Mouse (Mus musculus): ENCODE results near the gene Rassf2. TPM values are rescaled to one million over a fixed set of nuclear protein-coding genes. Genes with fewer than 3 reads are reported as not detected.

Rassf2 gene
- polyA plus RNA-seq, 1 experiment, result 0.94 TPM

DNA sequence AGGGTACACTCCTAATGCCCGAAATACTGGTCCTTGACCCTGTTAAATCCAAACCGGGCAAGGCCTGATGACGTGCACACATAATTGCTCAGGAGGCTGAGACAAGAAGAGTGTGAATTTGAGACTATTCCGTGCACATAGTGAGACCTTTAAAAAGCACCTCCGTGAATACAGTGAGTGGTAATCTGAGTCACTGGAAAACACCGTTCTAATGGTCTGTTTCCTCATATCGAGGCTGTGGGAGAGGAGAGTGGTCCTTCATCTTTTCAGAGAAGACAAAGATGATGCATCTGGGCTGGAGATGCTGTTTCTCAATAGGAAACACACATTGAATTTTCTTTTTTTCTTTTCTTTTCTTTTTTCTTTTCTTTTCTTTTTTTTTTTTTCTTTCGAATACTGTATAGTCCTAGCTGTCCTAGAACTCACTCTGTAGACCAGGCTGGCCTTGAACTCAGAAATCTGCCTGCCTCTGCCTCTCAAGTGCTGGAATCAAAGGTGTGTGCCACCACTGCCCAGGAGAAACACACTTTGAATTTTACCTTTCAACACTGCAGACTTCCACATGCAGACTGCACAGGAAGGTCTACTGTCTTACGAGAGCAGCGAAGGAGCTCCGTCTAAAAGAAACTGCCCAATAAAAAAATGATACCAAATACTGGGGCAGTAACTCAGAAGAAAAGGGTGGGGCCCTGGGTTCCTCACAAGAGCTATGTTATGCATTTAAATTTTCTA is 1.5 kb upstream of the Rassf2 start:
- Histone ChIP-seq H3ac (ENCODE audit: control insufficient read depth, insufficient read length, low read depth) (no peak overlapping the region), H3K27me3 (ENCODE audit: control insufficient read depth, insufficient read depth, insufficient read length) (no peaks in the 10 kb centered on the region), H3K4me3 (ENCODE audit: insufficient read depth, poor library complexity, severe bottlenecking) (no peak overlapping the region), H3K79me2 (ENCODE audit: control insufficient read depth, insufficient read depth) (no peaks in the 10 kb centered on the region), H3K79me3 (ENCODE audit: low read depth) (no peaks in the 10 kb centered on the region), H3K36me3 (ENCODE audit: control insufficient read depth, insufficient read depth) (no peaks in the 10 kb centered on the region)
- no peak for TF ChIP-seq CEBPB (IDR thresholded peaks at IDR 0.05; ENCODE audit: low read depth)
- no peak for TF ChIP-seq MYOD1 (IDR thresholded peaks at IDR 0.05; ENCODE audit: control insufficient read depth, insufficient read length, low read depth)
- TF ChIP-seq FOSL1 (IDR thresholded peaks at IDR 0.05; ENCODE audit: insufficient read depth, low read length, poor library complexity, severe bottlenecking), result no peak
- TF ChIP-seq USF1 (IDR thresholded peaks at IDR 0.05; ENCODE audit: low read depth), result no peak
- no peak for TF ChIP-seq CTCF (IDR thresholded peaks at IDR 0.05; ENCODE audit: control insufficient read depth, insufficient read depth, insufficient read length)
- no peak for TF ChIP-seq MAX (IDR thresholded peaks at IDR 0.05)
- TF ChIP-seq MYOG (IDR thresholded peaks at IDR 0.05; ENCODE audit: control insufficient read depth, extremely low read depth, insufficient read length), result no peak

DNA sequence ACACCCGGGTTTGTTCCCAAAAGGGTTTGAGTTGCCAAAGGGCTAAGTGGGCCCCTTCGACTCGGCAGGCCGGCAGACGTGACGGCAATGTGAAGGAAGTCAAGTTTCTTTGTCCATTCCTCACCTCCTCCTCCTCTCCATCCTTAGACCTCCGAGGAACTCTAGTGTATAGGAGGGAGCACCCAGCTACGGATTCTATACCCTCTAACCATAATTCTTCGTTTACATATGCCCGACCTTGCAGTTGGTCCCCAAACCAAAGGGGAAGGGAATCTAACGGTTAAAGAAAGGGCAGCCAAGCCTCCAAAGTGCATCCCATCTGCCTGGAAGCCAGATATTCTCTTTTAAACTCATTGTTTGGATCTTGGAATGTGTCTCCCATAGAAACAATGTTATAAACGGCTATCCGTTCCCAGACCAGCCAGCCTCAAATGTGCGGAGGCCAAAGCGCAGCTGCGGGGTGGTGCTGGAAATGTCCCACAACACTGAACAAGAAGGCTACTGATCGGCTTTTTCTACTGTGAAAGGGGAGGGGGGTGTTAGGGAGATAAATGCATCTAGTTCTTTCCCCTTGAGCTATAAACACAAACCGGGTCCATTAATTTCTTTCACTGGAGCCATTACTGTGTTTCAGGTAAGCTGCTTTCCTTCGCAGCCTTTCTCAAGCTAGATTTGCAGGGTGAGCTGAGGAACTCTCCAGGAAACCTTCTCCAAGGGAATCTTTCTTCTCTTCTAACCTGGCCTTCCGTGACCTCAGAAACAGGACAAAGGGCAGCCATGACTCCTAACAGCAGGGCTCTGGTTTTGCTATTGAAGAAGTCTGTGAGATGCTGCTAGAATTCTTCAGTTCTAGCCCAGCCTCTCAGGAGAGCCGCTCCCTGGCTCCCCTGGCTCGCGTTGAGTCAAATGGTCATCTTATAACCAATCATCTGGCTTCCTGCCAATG is 633 bp upstream of the Rassf2 start:
- Histone ChIP-seq H3K4me3 (ENCODE audit: insufficient read depth, poor library complexity, severe bottlenecking) (peak overlapping the region; percentile 19), H3K36me3 (ENCODE audit: control insufficient read depth, insufficient read depth) (no peaks in the 10 kb centered on the region), H3K27me3 (ENCODE audit: control insufficient read depth, insufficient read depth, insufficient read length) (no peaks in the 10 kb centered on the region), H3ac (ENCODE audit: control insufficient read depth, insufficient read length, low read depth) (no peak overlapping the region), H3K79me3 (ENCODE audit: low read depth) (no peaks in the 10 kb centered on the region), H3K79me2 (ENCODE audit: control insufficient read depth, insufficient read depth) (no peaks in the 10 kb centered on the region)
- TF ChIP-seq MYOD1 (IDR thresholded peaks at IDR 0.05; ENCODE audit: control insufficient read depth, insufficient read length, low read depth), result no peak
- no peak for TF ChIP-seq CTCF (IDR thresholded peaks at IDR 0.05; ENCODE audit: control insufficient read depth, insufficient read depth, insufficient read length)
- TF ChIP-seq FOSL1 (IDR thresholded peaks at IDR 0.05; ENCODE audit: insufficient read depth, low read length, poor library complexity, severe bottlenecking), result no peak
- TF ChIP-seq MAX (IDR thresholded peaks at IDR 0.05), result no peak
- no peak for TF ChIP-seq CEBPB (IDR thresholded peaks at IDR 0.05; ENCODE audit: low read depth)

GRCm38 (mm10) chr2:132028894-132029605 is 1.0 kb downstream of the Rassf2 start:
- TF ChIP-seq FOSL1 (IDR thresholded peaks at IDR 0.05; ENCODE audit: insufficient read depth, low read length, poor library complexity, severe bottlenecking), result no peak
- no peak for TF ChIP-seq MAX (IDR thresholded peaks at IDR 0.05)
- no peak for TF ChIP-seq CEBPB (IDR thresholded peaks at IDR 0.05; ENCODE audit: low read depth)
- no peak for TF ChIP-seq CTCF (IDR thresholded peaks at IDR 0.05; ENCODE audit: control insufficient read depth, insufficient read depth, insufficient read length)
- no peak for TF ChIP-seq MYOG (IDR thresholded peaks at IDR 0.05; ENCODE audit: control insufficient read depth, extremely low read depth, insufficient read length)
- no peak for TF ChIP-seq MYOD1 (IDR thresholded peaks at IDR 0.05; ENCODE audit: control insufficient read depth, insufficient read length, low read depth)
- TF ChIP-seq USF1 (IDR thresholded peaks at IDR 0.05; ENCODE audit: low read depth), result no peak
- H3K36me3 ChIP-seq (ENCODE audit: control insufficient read depth, insufficient read depth), result no peaks in the 10 kb centered on the region
- no peaks in the 10 kb centered on the region for H3K27me3 ChIP-seq (ENCODE audit: control insufficient read depth, insufficient read depth, insufficient read length)
- H3ac ChIP-seq (ENCODE audit: control insufficient read depth, insufficient read length, low read depth), result peak overlapping the region; percentile 51
- H3K4me3 ChIP-seq (ENCODE audit: insufficient read depth, poor library complexity, severe bottlenecking), result peak overlapping the region; percentile 19
- H3K79me2 ChIP-seq (ENCODE audit: control insufficient read depth, insufficient read depth), result no peaks in the 10 kb centered on the region
- no peaks in the 10 kb centered on the region for H3K79me3 ChIP-seq (ENCODE audit: low read depth)

DNA sequence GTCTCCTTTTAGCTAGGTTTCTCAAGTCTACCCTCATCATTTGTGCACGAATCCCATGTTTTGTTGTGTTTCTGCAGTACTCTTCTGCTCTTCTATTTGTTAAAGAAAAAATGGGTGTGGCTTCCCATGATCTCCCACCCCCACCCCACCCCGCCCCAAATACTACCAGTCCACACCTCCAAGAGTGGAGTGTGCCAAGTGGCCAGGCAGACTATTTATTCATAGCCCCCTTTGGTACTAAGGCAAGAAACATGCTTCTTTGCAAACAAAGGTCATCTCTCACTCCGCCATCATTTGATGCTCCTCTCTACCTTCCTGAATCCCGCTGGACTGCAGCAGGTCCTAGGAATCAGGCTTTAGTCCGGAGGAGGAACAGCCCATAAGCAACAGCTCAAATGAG is 2.0 kb downstream of the Rassf2 start:
- H3K79me3 ChIP-seq (ENCODE audit: low read depth), result no peaks in the 10 kb centered on the region
- no peaks in the 10 kb centered on the region for H3K79me2 ChIP-seq (ENCODE audit: control insufficient read depth, insufficient read depth)
- no peak overlapping the region for H3K4me3 ChIP-seq (ENCODE audit: insufficient read depth, poor library complexity, severe bottlenecking)
- no peaks in the 10 kb centered on the region for H3K36me3 ChIP-seq (ENCODE audit: control insufficient read depth, insufficient read depth)
- no peaks in the 10 kb centered on the region for H3K27me3 ChIP-seq (ENCODE audit: control insufficient read depth, insufficient read depth, insufficient read length)
- H3ac ChIP-seq (ENCODE audit: control insufficient read depth, insufficient read length, low read depth), result no peak overlapping the region
- no peak for TF ChIP-seq FOSL1 (IDR thresholded peaks at IDR 0.05; ENCODE audit: insufficient read depth, low read length, poor library complexity, severe bottlenecking)
- TF ChIP-seq MAX (IDR thresholded peaks at IDR 0.05), result no peak
- no peak for TF ChIP-seq MYOG (IDR thresholded peaks at IDR 0.05; ENCODE audit: control insufficient read depth, extremely low read depth, insufficient read length)
- TF ChIP-seq USF1 (IDR thresholded peaks at IDR 0.05; ENCODE audit: low read depth), result no peak
- no peak for TF ChIP-seq CEBPB (IDR thresholded peaks at IDR 0.05; ENCODE audit: low read depth)
- TF ChIP-seq MYOD1 (IDR thresholded peaks at IDR 0.05; ENCODE audit: control insufficient read depth, insufficient read length, low read depth), result no peak
- TF ChIP-seq CTCF (IDR thresholded peaks at IDR 0.05; ENCODE audit: control insufficient read depth, insufficient read depth, insufficient read length), result no peak

DNA sequence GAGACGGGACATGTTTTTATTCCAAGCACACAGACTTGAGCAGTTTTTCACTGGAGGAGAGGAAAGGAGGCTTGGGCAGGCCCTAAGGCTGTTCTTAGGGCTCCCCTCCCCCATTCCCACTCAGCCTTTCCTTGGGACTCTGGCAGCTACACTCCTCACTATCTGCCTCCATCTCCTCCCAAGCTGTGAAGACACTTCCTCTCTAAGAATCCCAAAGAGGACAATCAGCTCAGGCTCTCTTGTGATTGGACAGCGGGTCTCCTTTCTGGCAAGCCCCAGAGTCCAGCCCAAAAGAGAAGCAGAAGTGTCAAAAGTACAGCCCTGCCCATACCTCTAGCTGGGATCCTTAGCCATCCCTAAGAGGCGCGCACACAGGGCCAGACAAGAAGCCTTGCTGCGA is 2.7 kb downstream of the Rassf2 start:
- no peaks in the 10 kb centered on the region for H3K27me3 ChIP-seq (ENCODE audit: control insufficient read depth, insufficient read depth, insufficient read length)
- no peak for TF ChIP-seq MYOG (IDR thresholded peaks at IDR 0.05; ENCODE audit: control insufficient read depth, extremely low read depth, insufficient read length)
- no peak for TF ChIP-seq USF1 (IDR thresholded peaks at IDR 0.05; ENCODE audit: low read depth)
- no peak for TF ChIP-seq CTCF (IDR thresholded peaks at IDR 0.05; ENCODE audit: control insufficient read depth, insufficient read depth, insufficient read length)
- no peak for TF ChIP-seq MAX (IDR thresholded peaks at IDR 0.05)
- TF ChIP-seq FOSL1 (IDR thresholded peaks at IDR 0.05; ENCODE audit: insufficient read depth, low read length, poor library complexity, severe bottlenecking), result no peak
- no peak for TF ChIP-seq CEBPB (IDR thresholded peaks at IDR 0.05; ENCODE audit: low read depth)
- TF ChIP-seq MYOD1 (IDR thresholded peaks at IDR 0.05; ENCODE audit: control insufficient read depth, insufficient read length, low read depth), result no peak
- H3K4me3 ChIP-seq (ENCODE audit: insufficient read depth, poor library complexity, severe bottlenecking), result no peak overlapping the region
- H3K79me3 ChIP-seq (ENCODE audit: low read depth), result no peaks in the 10 kb centered on the region
- no peak overlapping the region for H3ac ChIP-seq (ENCODE audit: control insufficient read depth, insufficient read length, low read depth)
- H3K36me3 ChIP-seq (ENCODE audit: control insufficient read depth, insufficient read depth), result no peaks in the 10 kb centered on the region
- no peaks in the 10 kb centered on the region for H3K79me2 ChIP-seq (ENCODE audit: control insufficient read depth, insufficient read depth)

Data from C2C12 (cell line).